Mouse (Mus musculus): Measurements from ENCODE around the gene Gal3st2c.
"Not testable (repeated sequence)": the region's sequence is repeated elsewhere in the genome, so short reads cannot be mapped to it uniquely, and the experiment has no call there.

Gene Gal3st2c

DNA sequence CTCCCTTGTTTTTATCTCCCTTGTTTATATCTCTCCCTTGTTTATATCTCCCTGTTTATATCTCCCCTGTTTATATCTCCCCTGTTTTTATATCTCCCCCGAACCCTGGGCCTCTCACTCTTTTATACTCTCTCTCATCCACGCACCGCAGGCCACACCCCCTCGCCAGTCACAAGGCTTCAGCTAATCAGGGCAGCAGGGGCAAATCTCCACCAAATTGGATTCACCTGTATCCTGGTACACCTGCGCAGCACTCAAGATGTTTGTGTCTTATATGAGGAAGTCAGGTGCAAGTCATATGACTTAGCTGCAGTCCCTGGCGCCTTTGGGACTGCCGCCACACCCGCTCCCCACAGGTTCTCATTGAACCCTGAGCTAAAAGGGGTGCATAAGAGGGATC, at the start of gene Gal3st2c:
Gal3st2c (plus strand) TSS at position 301 of the 400 bp plus-strand sequence.
- DNase-seq = not testable (repeated sequence)

DNA sequence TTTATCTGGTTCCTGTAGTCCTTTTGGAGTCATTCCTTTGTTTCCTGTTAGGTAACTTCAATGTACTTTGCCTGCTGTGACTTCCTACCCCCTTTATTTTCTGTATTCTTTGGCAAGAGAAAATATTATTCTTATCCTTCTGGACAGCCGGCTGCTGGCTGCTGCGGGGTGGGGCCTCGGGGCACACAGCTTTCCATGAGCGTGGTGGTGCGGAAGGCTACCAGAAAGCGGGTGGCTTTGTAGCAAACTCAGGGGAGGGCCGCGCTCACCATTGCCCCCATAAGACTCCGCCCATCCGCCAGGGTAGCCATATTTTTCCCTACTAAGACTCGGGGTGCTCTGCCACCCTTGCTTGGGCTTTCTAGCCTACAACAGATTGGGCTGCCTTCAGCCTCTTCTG, 41.2 kb upstream of the Gal3st2c start:
- not testable (repeated sequence) for DNase-seq

DNA sequence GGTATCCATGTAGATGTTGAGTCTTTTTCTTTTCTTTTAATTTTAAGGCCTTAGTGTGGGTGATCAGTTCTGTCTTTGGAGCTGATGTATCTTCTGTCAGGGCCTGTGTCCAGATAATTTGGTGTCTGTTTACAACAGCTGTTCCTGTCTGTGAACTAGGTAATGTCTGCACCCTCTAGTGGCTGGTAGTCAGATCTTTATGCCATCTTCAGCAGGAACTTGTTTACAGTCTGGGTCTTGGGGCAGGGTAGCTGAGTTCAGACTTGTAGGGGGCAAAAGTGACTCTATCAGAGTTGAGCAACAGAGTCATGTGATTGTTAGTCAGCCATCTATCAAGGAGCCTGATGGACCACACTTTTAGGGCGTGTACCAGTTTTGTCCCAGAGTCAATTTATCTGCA, 23.8 kb upstream of the Gal3st2c start:
- not testable (repeated sequence) for DNase-seq

DNA sequence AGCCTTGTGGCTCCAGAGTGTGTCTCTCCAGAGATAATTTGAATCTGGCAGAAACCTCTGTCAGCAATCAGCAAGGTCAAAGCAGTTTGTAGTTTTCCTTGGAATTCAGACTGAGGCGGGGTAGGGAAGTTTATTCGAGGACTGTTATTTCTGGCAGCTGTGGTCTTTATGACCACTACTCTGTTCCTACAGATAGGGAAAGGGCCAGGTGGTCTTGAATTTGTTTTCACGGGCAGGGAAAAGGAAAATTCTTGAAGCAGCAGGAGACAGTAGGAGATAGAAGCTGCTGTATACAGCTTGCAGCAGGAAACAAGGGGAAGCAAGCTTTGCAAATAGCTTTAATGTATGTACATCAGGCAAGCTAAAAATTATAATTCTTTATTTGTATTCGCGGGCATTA, 19.9 kb upstream of the Gal3st2c start:
- not testable (repeated sequence) for DNase-seq

DNA sequence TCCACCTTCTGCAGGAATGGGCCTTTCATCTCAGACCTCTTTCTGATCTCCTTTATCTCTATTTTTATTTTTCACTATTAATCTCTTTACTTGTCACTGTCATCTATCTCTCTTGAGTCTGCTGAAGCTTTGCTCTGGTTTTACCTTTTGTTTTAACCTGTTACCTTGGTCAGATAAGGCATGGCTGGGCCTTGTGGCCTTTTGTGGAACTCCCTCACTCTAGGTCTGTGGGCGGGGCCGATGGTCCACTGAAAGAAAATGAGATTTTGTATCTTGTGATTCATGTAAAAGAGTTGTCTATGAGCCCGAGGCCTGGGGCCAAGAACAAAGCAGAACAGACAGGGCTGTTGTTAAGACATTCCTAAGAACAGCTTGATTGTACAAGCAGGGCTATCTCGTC, 19.5 kb upstream of the Gal3st2c start:
- not testable (repeated sequence) for DNase-seq

DNA sequence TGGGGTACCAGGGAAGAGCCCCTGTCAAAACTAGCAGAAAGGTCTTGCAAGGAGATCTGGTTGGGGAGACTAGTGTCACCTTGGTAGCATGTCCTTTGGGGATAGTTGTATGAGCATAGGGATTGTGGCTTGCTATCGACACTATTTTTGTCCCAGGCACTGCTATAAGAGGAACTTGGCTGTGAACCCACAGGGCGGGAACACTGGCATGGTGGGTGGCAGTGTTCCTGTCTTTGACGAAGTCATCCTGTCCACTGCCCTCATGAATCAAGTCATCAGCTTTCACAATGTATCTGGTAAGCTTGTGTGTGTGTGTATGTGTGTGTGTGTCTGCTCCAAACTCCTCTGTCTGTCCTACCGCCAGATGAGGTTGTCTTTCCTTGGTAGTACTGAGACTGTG, 14.5 kb upstream of the Gal3st2c start:
- not testable (repeated sequence) for DNase-seq

DNA sequence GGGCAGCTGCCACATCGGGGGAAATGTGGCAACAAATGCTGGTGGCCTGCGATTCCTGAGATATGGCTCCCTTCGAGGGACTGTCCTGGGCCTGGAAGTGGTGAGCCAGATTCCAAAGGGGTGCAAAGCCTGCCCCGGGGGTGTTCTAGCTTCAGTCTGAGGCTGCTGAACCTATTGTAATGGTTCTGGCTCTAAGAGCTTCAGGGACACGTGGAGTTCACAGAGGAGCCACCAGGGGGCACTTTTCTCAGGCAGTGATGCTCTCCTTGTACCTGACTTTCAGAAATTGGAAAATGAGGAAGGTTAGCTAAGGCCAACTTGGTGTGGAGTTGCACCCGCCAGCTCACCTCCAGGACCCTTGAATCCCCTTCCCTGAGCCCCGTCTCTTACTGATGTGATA, 12.0 kb upstream of the Gal3st2c start:
- not testable (repeated sequence) for DNase-seq

DNA sequence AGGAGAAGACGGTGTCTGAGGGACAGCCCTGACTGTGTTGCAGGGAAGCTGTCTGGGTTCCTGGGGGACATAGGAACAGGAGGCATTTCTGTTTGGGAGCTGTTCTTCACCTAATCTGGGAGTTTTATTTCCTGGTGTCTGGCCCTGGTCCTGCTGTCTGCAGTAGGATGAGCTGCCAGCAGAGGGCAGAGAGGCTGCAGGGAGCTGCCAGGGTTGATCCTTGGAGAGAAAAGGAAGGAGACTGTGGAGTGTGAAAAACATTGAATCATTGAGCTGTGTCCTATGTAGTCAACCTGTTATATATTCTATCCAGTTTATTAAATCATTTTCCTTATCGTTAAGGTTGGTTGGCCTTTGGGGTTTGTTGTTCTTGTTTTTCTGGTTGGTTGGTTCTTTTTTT, 9.4 kb upstream of the Gal3st2c start:
- not testable (repeated sequence) for DNase-seq

DNA sequence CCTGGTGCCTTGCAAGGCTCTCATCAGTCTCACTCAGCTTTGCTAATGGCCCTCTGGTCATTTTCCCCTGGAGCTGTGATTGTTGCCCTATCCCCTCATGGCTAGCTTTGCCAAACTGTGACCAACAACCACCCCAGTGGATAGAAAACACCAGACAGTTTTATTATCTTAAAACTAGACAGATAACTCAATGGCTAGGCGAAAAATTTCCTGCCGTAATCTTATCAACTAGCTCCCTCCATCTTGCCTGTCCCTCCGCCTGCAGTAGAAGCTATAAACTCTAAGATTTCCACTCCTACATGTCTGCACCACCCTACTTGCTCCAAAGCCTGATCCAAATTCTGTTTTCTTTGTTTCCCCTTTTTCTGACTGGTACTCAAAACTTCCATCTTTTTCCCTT, 4.1 kb upstream of the Gal3st2c start:
- no peak for DNase-seq

DNA sequence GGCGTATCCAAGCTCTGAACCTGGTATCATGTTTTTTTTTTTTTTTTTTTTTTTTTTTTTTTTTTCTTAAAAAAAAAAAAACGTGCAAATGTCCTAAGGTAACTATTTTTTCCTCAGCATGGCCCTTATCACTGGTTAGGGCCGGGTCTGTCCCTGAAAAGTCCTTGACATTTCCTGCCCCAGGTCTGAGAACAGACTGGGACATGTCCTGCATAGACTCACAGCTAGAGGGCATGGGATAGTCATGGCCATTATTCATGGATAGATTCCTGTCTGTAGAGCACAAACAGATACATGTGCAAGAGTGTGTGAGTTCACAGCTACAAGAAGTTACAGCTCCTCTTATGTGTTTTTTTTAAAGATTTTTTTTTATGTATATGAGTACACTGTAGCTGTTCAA, 1.5 kb upstream of the Gal3st2c start:
- DNase-seq = no peak

DNA sequence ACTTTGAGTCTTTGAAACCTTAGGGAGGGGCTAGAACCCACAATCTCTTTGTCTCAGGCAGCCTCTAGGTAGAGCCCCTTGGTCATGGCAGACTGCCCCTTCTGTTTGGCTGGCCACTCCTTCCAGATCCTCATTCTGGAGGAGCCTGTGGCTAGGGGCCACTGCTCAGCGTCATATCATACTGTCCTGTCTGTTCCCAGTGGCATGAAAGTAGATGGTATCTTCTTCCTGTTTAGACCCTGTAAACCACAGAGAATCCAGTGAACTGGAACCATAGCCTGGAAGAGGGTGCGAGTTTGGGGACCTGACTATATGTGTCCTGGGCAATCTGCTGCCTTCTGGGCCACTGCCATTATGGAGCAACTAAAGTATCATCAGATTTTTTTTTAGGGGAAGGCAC, 759 bp downstream of the Gal3st2c start:
- DNase-seq = not testable (repeated sequence)

DNA sequence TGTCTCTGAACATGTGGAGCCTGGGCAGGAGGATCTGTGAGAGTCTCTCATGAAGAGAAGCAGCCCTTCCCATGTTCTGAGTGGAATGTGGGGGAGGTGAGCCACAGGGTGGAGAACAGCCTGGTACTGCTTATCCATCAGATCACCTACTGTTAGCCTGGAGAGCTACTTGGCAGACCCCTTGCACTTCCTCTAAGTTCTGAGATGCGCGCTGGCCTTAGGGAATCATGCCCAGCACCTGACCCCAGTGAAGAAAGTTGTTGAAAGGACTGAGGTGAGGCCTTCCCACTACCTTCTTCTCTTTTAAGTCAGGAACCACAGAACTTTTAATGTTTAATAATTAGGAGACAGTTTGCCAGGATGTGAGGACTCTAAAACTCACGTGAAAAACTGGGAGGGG, 1.2 kb downstream of the Gal3st2c start:
- not testable (repeated sequence) for DNase-seq

DNA sequence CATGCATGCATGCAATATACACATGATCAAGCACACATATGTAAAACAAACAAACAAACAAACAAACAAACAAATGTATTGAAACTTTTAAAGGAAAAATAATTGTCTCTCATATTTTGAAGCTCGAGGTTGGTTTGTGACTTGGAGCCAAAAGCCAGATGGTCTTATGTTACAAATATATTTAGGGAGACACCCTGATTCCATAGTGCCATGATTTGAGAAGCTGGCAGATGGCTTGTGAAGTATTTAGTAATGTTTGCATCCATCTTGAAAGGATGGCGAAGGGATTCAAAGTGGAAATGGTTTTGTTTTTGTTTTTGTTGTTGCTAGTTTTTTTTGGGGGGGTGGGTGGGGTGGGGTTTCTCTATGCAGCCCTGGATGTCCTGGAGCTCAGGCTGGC, 10.7 kb downstream of the Gal3st2c start:
- no peak for DNase-seq

DNA sequence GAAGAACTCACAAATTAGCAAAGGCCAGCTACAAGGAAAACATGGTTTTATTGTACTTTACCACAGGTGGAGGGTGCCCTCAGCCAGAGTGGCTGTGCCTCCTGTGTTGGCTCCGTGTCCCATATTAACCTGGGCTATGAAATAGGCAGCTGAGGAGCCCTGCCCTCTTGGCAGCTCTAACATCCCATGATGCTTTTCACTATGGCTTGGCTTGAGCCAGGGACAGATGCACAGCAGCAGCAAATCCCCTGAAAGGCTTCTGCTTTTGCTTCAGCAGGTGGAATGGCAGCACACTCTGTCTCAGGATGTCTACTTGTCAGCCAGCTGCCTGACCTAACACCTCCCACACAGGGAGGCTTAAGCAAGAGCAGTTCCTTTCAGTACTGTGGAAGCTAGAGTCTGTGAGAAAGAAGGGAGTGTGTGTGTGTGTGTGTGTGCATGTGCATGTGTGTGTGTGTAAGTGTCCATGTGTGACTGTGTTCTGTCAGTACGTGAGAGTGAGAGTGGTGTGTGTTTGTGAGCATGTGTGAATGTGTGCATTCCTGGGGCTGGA, 15.7 kb downstream of the Gal3st2c start:
- DNase-seq = not testable (repeated sequence)

DNA sequence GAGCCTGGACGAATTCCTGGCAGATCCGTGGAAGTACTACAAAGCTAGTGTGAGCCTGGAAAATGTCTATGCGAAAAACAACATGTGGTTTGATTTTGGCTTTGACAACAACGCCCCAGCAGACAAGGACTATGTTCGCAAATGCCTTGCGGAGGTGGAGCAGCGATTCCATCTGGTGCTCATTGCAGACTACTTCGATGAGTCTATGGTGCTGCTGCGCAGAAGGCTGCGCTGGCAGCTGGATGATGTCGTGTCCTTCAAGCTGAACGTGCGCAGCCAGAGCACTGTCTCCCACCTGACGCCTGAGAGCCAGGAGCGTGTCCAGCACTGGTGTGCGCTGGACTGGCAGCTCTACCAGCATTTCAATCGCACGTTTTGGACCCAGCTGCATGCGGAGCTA, 18.5 kb downstream of the Gal3st2c start:
- not testable (repeated sequence) for DNase-seq

DNA sequence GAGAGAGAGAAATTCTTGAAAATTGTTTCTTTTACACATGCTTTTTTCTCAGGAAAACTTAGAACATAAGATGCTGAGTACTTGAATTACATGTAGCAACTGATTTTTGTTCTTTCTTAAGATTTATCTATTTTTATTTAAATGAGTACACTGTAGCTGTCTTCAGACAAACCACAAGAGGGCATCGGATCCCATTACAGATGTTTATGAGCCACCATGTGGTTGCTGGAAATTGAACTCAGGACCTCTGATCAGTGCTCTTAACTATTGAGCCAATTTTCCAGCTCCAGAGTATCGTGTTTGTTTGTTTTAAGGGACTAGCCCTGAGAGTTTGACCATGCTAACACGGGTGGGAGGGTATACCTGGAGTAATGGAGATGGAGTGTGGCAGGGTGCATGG, 21.3 kb downstream of the Gal3st2c start:
- DNase-seq = no peak

DNA sequence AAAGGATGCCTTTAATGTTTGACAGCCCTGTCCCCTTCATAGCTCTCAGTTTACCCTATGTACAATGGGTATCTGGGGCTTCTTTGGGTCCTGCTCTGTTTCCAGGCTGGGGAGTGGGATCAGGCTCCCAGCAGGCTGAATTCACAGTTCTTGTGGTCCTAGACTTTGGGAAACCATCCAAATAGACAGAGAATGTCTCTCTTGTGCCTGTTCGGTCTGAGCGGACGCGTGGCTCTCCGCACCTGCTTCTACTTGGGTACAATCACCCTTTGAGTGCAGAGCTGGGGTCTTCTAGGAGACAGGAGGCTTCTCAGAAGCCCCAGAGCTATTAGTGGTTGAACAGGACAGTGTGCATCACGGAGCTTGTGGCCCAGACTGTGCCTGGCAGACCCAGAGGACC, 29.8 kb downstream of the Gal3st2c start, which contains the start of gene Neu4:
Neu4 (plus strand) TSS at position 301 of the 400 bp plus-strand sequence.
- DNase-seq = no peak

DNA sequence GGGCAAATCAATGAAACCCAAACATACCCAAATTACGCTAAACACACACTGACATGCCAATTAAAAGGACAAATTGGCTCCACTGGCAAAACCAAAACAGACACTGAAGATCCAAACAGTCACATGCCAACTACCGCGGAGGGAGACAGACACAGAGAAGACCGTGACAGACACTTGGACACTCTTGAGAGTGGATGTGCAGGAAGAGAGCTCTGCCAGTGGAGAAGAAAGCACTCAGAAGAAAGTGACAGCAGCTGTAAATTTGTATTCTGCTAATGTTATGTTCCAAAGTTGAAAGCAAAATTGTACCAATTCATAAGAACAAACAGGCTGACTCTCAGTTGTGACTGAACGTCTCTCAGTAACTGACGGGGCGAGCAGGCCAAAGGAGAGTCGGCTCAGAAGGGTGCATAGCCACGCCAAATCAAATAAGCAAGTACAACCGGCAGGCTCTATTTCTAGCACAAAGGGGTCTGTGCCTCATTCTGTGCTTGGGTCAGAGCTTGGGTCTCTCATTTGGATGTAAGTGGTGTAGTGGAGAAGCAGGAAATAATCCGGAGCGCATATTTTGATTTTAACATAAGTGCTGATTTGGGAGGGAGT, 37.3 kb downstream of the Gal3st2c start:
- DNase-seq = no peak

DNA sequence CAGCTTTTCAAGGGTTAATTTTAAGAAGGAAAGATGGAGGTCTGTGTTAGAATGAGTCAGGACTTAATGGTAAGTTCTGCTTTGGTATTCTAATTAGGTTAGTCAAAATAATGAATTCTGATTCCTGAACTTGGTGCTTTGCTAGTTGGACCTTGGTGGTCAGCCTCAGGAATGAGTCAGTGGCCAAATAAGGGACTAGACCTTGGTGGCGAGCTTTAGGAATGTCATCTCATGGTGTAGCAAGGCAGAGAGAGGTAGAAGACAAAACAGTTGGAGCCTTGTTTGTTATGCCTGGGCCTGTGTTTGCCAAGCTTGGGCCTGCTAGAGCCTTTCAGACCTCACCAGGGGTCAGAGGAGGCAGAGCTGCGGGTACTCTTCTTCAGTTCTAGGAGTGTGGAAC, 38.4 kb downstream of the Gal3st2c start:
- no peak for DNase-seq

DNA sequence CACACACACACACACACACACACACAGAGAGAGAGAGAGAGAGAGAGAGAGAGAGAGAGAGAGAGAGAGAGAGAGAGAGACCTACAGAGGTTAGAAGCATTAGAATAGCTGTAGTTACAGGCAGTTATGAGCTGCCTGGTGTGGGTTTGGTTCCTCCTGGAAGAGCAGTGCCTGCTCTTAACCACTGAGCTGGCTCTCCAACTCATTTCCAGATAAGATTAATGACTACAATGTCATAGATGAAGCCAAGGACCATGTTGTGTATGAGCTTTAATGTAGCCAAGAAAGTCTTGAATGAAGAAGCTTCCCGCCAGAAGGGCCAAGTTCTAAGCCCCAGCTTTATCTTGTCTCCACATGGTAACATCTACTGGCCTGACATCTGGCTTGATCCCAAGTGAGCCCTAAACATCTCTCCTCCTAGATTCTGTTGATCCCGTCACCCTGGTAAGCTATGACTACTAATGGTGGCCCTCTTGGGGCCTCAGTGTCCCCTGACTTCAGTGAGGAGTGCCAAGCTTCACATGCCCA, 42.8 kb downstream of the Gal3st2c start:
- DNase-seq = no peak

DNA sequence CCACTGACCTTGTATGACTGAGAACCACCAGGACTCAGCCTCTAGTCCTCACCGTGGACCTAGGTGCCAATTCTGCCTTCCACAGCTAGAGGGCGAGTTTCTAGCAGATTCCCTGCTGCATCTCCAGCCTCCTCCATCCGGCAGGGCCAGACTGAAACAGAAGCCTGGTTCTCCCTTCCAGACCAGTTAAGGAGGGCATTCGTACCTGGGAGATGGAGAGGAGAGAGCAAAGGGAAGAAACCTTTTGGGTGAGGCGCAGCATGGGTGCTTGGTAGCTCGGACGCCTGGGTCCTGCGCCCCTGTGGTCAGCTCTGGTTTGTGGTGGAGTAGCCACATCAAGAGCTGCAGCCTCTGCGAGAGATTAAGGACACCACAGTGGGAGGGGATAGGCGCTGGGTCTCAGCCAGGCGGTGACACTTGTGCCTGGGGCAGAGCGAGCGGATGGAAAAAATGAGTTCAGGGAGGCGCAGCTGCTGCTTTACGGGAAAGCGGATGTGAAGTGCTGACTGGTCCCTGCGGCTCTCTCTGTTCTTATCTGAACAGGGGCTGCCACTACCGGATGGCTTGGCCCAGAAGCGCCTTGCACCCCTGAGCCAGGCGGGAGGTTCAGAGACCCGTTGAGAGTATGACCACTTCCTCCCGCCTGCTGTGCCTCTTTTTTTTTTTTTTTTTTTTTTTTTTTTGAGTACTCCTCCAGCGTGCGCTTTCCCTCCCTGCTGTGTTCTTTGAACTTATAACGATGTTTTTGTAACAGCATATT, 44.9 kb downstream of the Gal3st2c start:
- peak; percentile 87 to 90 for DNase-seq

DNA sequence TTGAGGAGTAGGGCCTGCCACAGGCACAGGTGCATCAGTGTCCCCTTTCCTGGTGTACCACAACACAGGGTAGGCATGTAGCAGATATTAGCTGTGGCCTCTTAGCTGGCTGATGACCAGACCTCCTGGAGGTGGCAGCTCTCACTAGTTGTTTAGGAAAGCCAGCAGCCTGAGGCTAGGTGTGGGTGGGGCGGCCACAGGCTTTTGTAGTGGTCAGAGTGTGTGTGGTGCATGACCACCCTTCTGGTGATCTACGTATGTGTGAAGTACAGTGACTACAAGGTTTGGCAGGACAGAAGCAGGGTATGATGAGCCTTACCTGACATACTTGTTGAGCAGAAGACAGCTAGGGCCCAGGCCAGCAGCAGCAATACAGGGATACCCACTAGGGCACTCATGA, 50.1 kb downstream of the Gal3st2c start:
- DNase-seq = no peak

DNA sequence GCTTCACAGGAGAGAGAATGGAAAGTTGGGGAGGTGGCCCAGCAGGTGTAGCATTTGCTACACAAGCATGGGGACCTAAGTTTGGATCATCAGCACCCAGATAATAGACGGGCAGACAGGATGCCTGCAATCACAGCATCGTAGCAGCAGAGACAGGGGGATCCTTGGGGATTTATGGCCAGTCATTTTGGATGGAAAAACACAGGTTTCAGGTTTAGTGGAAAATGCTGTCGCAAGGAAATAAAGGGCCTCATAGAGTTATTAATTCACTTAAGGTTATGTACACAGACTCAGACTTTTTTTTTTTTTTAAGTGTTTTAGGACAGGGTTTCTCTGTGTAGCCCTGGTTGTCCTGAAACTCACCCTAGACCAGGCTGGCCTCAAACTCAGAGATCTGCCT, 55.2 kb downstream of the Gal3st2c start:
- no peak for DNase-seq

DNA sequence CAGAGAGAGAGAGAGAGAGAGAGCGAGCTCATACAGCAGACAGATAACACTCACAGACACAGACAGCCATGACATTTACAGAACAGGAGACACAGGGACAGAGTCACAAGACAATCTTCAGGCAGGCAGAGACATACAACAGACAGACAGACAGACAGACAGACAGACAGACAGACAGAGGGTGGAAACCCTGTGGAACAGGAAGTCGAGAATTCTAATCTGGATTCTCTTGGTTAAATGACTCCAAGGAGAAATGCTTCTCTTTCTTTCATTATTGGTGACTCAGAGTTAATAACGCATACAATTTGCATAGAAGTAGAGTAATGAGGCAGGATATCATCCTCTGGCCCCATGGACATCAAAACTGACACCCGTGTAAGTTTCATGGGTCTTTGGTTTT, 56.2 kb downstream of the Gal3st2c start:
- DNase-seq = no peak

Data from cerebellum, postnatal 36 days (tissue).